Mouse (Mus musculus): ENCODE measurements around the gene Dnmbp.

Dnmbp gene

DNA sequence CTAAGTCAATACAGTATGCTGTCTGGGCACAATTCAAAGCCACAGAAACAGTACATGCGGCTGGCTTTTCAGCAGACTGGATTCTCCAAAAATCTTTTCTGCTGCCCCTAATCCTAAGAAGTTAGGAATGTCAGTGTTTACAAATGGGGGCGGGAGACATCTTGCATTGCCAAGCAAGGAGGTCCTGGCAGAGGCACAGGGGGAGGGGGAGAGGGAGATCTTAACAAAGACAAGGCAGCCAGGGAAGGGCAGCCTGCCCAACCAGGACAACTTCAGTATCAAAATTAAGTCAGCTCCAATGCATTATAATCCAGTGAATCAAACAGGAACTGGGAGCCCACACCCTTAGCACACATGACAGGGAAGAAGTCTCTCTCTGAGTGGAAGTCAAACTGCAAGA lies 64.0 kb downstream of the Dnmbp start:
- no peak for DNase-seq

DNA sequence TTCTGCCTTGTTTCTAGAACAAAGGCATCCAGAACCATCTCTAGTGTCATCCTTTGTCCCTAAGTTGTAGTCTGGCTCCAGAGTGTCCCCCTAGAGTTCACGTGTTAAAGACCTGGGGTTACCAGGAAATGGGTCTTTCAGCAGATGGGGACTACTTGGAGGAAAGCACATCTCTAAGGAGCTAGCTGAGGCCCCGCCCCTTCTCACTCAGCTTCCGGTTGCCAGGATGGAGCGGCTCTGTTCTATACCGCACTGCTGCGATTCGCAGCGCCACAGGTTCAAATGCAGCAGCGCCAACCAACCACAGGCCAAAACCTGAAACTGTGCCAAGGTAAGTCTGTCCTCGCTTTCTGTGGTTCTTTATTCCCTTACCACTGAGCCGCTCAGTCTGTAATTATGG lies 65.6 kb downstream of the Dnmbp start:
- no peak for DNase-seq

DNA sequence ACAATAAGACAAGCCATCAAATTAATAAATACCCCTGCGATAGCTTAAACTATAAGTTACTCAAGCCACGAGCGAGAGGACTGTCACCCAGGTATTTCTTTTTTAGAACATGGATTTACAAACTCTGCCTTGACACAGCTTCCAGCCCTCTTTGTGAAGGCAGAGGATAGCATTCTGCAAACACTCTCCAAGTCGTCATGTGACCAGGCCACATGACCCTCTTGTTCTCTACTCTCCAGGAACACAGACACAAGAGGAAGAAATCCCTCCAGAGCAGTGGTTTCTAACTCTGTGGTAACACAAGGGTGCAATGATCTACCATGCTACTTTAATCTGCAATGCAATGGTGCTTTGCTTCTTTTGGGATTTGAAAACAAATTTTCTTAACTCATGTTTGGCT lies 69.6 kb downstream of the Dnmbp start:
- DNase-seq, result no peak

DNA sequence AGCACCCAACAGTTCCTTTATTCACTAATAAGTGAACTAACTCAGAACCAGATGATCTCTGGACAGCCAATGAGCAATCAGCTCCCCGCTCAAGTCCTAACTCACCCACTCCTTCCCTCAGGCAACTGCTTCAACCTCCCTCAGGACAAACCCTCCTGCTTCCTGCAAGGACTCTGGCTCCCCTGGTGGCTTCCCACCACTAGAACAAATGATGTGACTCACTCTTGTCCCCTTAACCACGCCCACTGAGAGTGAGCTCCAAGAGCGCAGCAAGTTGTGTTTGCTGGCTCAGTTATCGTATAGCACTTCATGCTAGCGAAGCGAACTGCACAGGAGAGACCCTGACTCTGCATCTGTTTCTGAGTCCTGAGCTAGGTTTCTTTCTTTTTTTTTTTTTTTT lies 82.6 kb downstream of the Dnmbp start:
- no peak for DNase-seq

DNA sequence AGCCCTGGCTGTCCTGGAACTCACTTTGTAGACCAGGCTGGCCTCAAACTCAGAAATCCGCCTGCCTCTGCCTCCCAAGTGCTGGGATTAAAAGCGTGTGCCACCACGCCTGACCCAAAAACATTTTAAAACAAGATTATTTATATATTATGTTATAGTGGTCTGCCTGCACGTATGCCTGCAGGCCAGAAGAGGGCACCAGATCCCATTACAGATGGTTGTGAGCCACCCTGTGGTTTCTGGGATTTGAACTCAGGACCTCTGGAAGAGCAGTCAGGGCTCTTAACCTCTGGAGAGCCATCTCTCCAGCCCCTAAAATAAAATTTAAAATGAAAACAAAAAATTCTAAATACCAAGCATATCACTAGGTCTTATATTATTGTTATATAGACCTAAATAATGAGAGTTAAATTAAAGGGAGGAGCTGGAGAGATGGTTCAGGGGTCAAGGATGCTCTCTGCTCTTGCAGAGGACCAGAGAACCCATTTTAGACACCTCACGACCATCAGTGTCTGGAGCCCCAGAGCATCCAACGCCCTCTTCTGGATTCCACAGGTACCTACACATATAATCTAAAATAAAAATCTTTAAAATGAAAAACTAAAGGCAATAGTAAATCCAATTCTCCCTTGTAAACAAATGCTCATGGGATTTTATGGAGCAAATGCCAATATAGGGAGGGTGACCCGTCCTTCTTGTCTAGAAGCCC lies 87.0 kb downstream of the Dnmbp start:
- DNase-seq, result no peak

DNA sequence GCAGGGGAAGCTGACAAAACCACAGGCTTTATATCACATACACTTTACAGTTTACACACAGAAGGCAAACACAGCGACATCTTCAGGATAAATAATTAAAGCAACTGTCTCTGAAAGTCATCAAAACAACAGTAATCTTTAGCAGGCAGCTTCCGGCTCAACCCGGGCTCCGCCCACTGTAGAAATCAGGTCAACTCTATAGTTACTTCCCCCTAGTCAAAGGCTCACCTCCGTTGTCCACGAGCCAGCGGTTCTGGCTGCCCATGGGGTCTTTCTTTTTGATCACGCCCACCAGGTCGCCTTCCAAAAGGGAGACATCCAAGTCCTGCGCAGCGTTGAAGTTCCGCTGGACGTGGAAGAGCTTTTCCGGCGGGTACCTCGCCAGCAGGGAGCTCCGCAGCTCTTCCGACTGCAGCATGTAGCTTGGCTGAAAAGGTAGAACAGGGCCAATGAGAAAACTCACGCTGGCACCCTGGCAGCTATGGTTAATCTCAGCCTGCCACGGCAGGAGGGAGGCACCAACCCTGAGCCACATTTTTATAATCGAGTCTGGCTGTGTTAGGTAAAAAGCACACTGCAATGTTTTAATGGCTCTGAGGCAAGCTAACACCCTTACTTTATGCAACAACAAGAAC lies 87.9 kb downstream of the Dnmbp start:
- peak; percentile 43 to 59 for DNase-seq

DNA sequence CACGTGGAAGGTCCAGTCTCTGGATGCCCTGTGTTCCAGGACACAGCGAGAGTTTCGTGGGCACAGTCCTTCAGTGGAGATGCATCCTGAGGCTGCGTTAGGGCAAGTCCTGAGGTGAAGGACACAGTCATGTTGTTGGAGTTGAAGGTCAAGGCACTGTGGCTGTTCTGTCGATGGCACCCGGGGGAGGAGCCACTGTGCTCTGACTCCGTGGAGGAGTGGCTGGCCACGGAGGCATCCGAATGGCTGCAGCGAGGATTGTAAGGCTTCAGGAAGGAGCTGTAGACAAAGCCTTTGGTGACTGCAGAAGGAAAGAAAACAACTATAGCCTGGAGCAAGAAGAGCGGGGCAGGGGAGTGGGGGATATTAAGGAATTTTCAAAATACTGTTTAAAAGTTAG lies 90.0 kb downstream of the Dnmbp start:
- DNase-seq, result no peak

DNA sequence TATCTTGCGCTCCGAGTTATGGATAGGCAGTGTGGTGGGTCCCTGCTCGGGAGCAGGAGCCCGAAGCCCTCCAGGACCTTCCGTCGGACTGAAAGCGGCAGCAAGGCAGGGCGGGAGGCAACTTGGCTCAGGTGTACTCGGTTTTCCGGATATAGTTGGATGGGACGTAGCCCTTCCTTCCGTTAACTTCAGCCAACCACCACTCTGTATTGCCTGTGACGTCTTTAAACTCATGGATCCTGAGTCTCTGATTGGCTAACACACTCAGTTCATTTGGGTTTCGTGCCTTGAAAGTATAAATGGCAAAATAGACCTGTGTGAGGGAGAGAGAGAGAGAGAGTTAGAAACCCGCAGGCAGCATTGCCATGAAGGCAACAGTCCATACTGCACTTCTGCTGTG lies 92.0 kb downstream of the Dnmbp start:
- DNase-seq, result no peak

DNA sequence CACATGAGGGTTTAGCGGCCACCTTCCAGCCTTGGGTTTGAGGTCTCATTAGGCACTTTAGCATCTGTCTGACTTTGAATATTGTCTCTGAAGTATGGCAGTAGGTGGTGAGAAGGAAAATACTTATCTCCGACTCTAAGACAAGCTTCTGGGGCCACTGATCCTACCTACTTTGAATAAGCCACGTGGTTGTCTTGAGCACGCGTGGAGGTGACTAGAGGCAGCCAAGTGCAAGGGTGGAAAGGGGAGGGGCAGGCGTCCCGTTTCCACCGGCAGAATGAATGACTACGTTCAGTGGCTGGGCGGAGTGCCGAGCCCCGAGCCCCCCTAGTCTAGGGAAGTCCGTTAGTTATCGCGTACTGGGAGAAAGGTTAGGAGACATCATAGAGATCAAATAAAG lies 92.9 kb downstream of the Dnmbp start:
- no peak for DNase-seq

DNA sequence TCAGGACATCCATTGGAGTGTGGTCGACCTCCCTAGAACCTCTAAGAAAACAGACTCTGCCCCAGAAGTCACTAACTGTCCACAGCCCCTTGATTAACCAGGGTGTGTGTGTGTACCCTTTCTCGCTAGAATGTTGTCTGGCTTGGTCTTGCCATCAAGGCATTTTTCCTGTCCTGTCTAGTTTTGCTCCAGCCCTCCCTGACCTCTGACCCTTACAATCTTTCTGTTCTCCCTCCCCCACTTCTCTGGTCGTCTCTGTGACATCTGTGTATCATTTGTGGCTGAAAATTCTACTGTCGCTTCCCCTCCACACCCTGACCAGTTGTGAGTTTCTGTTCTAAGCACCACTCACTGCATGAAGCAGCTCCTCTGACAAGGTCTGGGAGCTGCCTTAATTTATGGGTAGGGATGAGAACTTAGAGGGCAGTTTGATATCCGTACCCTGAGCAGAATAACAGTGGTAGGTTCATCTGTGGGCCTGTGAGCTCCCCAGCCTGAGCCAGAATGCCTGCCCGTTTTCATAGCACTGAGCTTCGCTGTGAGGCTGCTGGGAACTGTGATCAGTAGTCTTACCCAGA lies 94.6 kb downstream of the Dnmbp start:
- DNase-seq, result no peak

DNA sequence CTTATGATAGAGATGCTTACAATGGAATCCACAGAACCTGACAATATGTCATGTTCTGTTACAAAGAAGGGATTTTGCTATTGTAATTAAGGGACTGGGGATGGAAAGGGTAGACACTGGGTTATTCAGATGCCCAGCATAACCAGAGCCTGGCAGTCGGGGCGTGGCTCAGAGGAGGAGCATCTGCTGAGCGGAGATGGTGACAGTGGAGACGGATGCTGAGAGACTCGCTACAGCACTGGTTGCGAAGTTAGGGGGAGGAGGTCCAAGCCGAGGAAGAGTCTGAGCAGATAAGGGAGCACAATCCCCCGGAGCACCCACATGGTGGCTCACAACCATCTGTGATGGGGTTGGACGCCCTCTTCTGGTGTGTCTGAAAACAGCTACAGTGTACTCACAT lies 96.8 kb downstream of the Dnmbp start:
- DNase-seq, result no peak

DNA sequence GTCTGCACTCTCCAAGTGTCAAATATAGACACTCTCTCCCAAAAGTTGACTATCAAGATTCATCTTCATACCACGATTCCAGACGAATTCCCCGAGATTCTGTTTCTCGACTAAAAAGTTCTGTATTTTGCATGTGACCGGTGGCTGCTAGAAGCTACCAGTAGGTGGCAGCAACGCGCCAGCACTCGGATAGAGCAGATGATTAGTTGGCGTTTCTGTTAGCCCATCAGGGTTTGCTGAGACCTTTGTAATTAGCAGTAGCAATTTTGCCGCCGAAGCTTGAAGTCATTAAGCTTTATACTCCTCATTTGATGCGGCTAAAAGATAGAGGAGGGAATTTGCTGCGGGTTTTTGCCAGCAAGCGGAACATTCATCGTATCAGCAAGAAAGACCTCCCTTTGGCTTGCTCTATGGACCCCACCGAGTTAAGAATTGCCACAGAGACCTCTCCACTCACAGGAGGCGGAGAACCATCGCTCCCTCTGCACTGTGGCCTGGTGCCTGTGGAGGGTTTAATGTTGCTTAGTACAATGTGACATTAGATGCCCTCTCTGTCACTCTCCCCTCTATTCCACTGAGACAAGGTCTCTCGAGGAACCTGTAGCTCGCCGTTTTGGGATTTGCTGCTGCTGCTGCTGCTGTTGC lies 107.4 kb downstream of the Dnmbp start:
- DNase-seq, result peak; percentile 52 to 64

DNA sequence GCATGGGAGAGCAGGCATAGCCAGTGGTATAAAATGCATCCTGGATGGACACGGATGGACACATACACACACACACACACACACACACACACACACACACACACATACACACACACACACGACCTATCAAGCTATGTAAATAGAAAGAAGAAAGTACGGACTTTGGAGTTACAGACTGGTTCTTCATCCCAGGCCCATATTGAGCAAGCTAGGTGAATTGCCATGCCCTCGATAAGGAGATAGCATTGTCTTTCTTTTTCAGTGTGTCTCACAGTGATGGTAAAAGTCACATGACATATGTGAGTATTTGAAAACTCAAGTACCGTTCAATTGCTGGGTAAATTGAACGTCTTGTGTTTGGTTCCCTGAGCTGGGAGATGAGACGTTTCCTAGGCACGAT lies 113.1 kb downstream of the Dnmbp start:
- no peak for DNase-seq

DNA sequence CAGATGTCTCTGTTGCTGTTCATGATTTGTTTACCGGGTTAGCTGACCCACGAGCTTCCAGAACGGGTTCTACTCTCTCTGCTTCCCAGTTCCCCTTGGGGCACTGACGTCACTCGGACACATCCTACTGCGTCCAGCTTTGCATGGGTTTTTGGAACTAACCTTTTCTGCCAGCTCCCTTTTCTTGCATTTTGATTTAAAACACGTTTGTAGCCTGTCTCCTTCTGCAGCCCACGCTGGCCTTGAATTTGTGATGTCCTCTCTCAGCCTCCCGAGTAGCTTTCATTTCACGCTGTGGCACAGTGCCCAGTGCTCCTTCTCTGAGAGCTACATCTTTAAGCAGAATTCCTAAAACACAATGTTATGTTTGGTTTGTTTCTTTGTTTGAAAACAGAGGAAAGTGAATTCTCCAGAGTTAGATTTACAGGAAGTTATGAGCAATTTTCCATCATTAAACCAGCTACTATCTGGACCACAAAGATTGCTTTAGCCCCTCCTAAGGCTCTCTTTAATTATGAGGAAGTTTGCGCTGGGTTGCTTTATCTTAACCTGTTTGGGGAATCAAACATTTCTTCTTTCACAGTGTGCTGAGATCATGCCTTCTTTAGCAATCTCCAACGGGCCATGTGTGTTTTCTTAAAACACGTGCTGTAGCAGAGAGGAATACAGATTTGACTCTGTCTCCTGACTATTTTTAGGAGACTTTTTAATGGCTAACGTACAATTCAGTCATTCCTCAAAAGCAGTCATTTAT lies 124.2 kb downstream of the Dnmbp start:
- DNase-seq, result no peak

DNA sequence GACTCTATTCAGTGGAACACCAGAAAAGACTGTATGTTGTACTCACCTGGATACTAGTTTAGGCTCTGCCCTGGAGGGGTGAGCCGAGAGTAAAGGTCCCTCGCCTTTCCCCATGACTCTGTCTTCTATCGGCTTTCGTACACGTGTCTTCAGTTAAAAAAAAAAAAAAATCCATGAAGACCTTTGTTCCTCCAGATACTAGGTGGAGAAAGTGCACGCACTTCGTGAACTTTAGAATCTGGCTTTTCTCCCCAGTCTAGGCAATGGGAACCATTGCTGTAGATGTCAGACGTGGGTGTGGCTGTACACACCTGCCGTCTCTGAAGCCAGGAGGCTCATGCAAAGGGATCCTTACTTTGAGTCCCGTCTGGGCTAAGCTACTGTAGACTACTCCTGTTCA lies 126.7 kb downstream of the Dnmbp start:
- no peak for DNase-seq

DNA sequence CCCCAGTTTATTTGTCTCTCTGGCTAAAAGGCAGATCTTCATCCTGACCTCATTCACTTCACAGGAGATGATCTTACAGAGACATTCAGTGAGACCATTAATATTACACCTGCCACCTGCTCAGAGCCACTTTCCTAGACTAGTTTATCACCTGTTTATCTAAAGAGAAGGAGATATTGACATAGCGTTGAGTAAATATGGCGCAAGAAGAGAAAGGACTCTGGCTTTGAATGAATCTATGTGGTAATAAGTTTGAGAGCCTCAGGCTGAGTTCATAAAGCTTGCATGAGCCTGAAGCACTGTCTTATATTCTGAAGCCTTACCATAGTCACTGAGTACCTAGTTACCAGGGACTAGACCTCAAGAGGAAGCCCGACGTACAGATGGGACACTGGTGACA lies 128.6 kb downstream of the Dnmbp start:
- no peak for DNase-seq

DNA sequence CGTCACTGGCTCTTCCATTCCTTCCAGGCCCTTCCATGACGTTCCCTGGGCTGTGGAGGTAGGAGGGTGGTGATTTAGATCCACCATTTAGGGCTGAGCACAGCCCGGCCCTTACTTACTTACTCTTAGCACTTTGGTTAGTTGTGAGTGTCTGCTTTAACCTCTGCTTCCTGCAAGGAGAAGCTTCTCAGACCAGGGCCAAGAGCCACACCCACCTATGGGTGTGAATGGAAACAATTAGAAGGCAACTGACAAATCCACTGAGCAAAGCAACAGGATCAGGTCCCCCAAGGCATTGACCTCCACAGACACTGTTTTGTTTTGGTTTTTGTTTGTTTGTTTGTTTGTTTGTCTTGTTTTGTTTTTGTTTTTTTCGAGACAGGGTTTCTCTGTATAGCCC lies 130.7 kb downstream of the Dnmbp start:
- DNase-seq, result no peak

DNA sequence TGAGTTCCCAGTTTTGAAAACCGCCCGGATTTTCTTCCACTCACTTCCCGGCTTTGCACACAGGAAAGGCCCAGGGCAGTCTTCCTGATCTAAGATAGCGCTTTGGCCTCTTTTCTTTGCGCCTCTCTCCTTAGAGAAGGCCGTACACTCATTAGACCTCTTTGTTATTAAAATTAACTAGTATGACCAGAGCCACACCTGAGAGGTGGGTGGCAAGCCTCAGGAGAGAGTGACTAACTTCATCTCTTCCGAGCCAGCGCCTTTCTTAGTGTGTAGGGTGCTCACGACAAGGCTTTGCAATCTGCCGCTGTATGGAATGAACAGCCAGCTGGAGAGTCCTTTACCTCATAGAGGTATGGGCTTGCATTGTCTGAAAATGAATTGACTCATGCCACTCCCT lies 136.1 kb downstream of the Dnmbp start:
- DNase-seq, result no peak

DNA sequence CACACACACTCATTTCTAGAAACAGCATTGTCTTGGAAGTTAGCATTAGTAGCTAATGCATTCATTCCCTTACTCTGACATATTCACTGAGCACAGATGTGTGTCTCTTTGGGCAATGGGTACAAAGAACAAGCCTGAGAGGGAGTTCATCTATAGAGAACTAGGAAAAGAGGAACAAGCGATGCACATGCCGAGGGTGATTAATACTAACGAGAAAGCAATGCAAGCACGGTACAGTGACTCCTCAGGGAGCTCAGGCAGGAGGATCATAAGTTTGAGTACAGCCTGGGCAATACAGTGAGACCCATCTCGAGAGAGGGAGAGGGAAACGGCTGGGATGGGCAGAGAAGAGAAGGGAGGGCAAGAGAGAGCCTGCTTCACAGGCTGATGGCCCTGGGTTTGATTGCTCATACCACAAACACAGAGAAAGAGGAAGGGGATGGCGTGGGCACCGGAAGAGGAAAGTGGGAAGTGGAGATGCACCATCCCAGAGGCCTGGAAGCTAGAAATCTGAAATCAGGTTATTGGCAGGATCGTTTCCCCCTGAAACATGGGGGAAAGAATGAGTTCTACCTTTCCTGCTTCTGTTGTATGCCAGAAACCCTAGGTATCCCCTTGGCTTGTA lies 138.5 kb downstream of the Dnmbp start:
- DNase-seq, result no peak

DNA sequence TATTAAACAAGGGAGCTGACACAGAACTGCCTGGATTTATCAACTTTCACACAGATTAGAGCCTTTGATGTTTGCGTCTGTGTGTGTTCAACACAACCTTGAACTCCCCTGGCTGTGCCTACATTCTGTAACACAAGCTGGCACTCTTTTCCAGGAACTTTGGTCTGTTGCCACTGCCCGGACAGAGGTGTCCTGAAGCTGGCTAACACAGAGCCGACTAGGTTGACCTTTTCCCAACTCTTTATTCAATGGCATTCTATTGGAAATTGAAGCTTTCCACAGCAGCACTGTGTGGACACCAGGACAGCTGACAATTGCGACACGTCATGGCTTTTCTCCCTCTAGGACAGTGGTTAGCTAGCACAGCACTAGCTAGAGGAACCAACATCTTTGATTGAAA lies 142.8 kb downstream of the Dnmbp start:
- DNase-seq, result no peak
